Comparison of ENCODE assay signal across 9 mouse cellular contexts in the genomic region with DNA sequence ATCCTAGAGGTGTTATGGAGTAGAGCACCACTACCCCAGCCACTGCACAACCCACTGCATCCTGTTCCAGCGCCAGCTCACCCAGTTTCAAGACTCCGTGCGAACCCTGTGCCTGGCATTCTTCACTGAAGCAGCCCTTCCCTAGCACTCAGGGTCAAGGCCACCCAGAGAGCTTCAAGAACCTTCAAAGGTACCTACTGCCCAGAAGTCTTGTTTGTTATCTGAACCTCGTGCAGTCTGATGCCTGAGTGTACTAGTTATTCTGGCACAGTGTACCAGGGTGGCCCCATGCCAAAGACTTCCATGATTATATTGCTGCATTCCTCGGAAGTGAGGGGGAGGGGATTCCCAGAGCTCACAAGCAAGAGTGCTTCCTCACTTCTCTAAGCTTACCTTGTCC. TPM values are rescaled to one million over a fixed set of nuclear protein-coding genes. Genes with fewer than 3 reads are reported as not detected.
DNase-seq lines count a peak whose midpoint lies in the region; ATAC-seq and TF ChIP-seq lines count a peak whose summit lies in the region.
"Had no signal": no experiment of that assay in that cellular context is flagged by ENCODE, and none has a peak within 500 bp of the region (broad histone marks: within the 10 kb centered on the region; RNA-seq: fewer than 3 reads in every experiment).

No protein-coding gene starts in this region.

- DNase-seq in cerebellum, adult 2 months = peak; percentile 52 to 54
- DNase-seq in cerebellum, adult 9-10 months = no peak
- DNase-seq in layer of hippocampus, postnatal 10 days (ENCODE audit: low spot score in 2 of 2) = peak; percentile 54 to 59
- no peak for DNase-seq in layer of hippocampus, adult 9-11 months
- peak; percentile 74 for DNase-seq in forebrain, embryonic 14.5 days (ENCODE audit: low spot score)
- peak; percentile 50 for DNase-seq in lung, postnatal 14 days
- no peak for DNase-seq in c-Kit-positive CD71-positive TER-119-positive erythroid progenitor cells, embryonic 14.5 days (ENCODE audit: low spot score)

- H3K9ac ChIP-seq in forebrain, embryonic 14.5 days (ENCODE audit: low read length) = no peak overlapping the region

- peaks cover 97% of the 10 kb centered on the region for H3K36me3 ChIP-seq in forebrain, embryonic 14.5 days (ENCODE audit: control insufficient read depth, insufficient read depth, low read length)

- ATAC-seq in forebrain, embryonic 14.5 days = peak; percentile 47; the same call in 1 of the 2 replicates
- no peak for ATAC-seq in monocyte, adult 5-6 weeks (replicated peaks; ENCODE audit: insufficient number of reproducible peaks, low FRiP score, low TSS enrichment, poor library complexity, severe bottlenecking)

- H3K4me3 ChIP-seq in cerebellum, adult 2 months (replicated peaks; ENCODE audit: insufficient read depth, low read depth, low read length) = no peak overlapping the region
- no peak overlapping the region for H3K4me3 ChIP-seq in forebrain, embryonic 14.5 days (ENCODE audit: low read depth, low read length)

- H3K27ac ChIP-seq in cerebellum, adult 2 months (ENCODE audit: insufficient read depth, low read length) = no peak overlapping the region
- no peak overlapping the region for H3K27ac ChIP-seq in forebrain, embryonic 14.5 days (ENCODE audit: low read depth, low read length)

- WGBS in cerebellum, adult 2 months = 38% methylated on average over 5 of the region's 5 CpGs
- WGBS in forebrain, embryonic 14.5 days = 62% methylated on average over 5 of the region's 5 CpGs

- H3K4me2 ChIP-seq in forebrain, embryonic 14.5 days (ENCODE audit: low read length) = no peak overlapping the region

- no peak for TF ChIP-seq CTCF in cerebellum, adult 2 months (IDR thresholded peaks at IDR 0.05; ENCODE audit: borderline replicate concordance, insufficient read depth, low read depth, low read length)

- H3K9me3 ChIP-seq in forebrain, embryonic 14.5 days (replicated peaks; ENCODE audit: control insufficient read depth, low read length) = no peaks in the 10 kb centered on the region

- H3K27me3 ChIP-seq in cerebellum, adult 2 months (ENCODE audit: control insufficient read depth, insufficient read depth, low read length) = no peaks in the 10 kb centered on the region
- no peaks in the 10 kb centered on the region for H3K27me3 ChIP-seq in forebrain, embryonic 14.5 days (replicated peaks; ENCODE audit: control insufficient read depth, insufficient read depth, low read length)

- H3K4me1 ChIP-seq in cerebellum, adult 2 months (ENCODE audit: control insufficient read depth, insufficient read depth, low read length) = peaks cover 40% of the 10 kb centered on the region
- peaks cover 2% of the 10 kb centered on the region; the same call in 1 of the 2 replicates for H3K4me1 ChIP-seq in forebrain, embryonic 14.5 days (ENCODE audit: control insufficient read depth, insufficient read depth, low read length)

- TF ChIP-seq POLR2A in cerebellum, adult 2 months (IDR thresholded peaks at IDR 0.05; ENCODE audit: borderline replicate concordance, insufficient read depth, low read length) = no peak

RNA-seq across cellular contexts. Expression of a gene that starts 38.1 kb away (rescaled TPM):
- 290 and 291 TPM in 2 replicates for polyA plus RNA-seq in cerebellum, adult 2 months (2012; rRNA removed)
- 100 to 1,000 TPM; 704 to 762 TPM for total RNA-seq in layer of hippocampus, postnatal 10 days (2021)
- 182 and 247 TPM in 2 replicates for polyA plus RNA-seq in forebrain, embryonic 14.5 days (2014; fragmentation: Nextera tagmentation; extraction: Ambion mirVana)
- not detected in 3 replicates for total RNA-seq in monocyte, adult 5-6 weeks (2017)

RNA-seq across cellular contexts. Expression of a gene that starts 57.6 kb away (rescaled TPM):
- polyA plus RNA-seq in cerebellum, adult 2 months (2012; rRNA removed) = not detected in 2 replicates
- not detected for total RNA-seq in layer of hippocampus, postnatal 10 days (2021)
- not detected in 2 replicates for polyA plus RNA-seq in forebrain, embryonic 14.5 days (2014; fragmentation: Nextera tagmentation; extraction: Ambion mirVana)
- total RNA-seq in monocyte, adult 5-6 weeks (2017) = not detected in 3 replicates
- total RNA-seq: gastrocnemius, adult 8-10 months had no signal

Comparison
In these comparisons a context has a peak if more than half of its experiments do, and no peak if none do; other contexts are left out.
1. DNase-seq: peak in cerebellum, adult 2 months (2 of 2), layer of hippocampus, postnatal 10 days (2 of 2), forebrain, embryonic 14.5 days (single experiment) and lung, postnatal 14 days (single experiment); none in cerebellum, adult 9-10 months (single experiment), layer of hippocampus, adult 9-11 months (single experiment) and c-Kit-positive CD71-positive TER-119-positive erythroid progenitor cells, embryonic 14.5 days (single experiment).
2. RNA of a gene that starts 38.1 kb away (total RNA-seq): 704 to 762 TPM in layer of hippocampus, postnatal 10 days; not detected in monocyte, adult 5-6 weeks; every median in the first group is over 100 times any median in the second.